Mouse (Mus musculus): ENCODE results near the gene Slc15a4.

DNA sequence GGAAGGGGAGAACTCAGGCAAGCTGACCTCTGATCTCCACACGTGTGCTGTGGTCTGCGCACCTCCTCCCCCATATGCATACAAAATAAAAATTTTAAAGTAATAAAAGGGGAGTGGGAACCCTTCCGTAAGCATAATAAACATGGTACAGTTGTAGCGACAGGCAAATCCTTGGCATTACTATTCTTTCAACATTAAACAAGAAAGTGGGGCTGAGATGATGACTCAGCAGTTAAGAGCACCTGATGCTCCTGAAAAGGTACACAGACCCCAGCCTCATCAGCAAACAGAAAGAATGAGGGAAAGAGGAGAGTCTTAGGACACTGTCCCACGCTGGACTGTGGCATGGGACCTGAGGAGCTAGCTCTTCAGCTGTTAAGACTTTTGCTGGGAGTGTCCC, 29.7 kb downstream of the Slc15a4 start:
- TF ChIP-seq TAL1 (IDR thresholded peaks at IDR 0.05; ENCODE audit: low read length) (no peak), GATA1 (IDR thresholded peaks at IDR 0.05; ENCODE audit: low read length) (no peak)
